Mouse (Mus musculus) forebrain, embryonic 12.5 days (tissue): Measurements from ENCODE around the gene Olfr127. TPM values are rescaled to one million over a fixed set of nuclear protein-coding genes. Genes with fewer than 3 reads are reported as not detected.
"Not testable (repeated sequence)": the region's sequence is repeated elsewhere in the genome, so short reads cannot be mapped to it uniquely, and the experiment has no call there.

ENCODE experiments used
- ATAC-seq: fragments of 200-750 bp; cut with Nextera tagmentation; 2 replicates; pipeline ENCODE4 v1.8.0; 2017; ENCODE audit warnings: moderate TSS enrichment; ENCODE audit not compliant: low FRiP score
- H3K27ac ChIP-seq: fragments of 300-500 bp; sonication (generic); 2 replicates; pipeline ENCODE4 v1.5.1; 2016; ENCODE audit warnings: mild to moderate bottlenecking
- H3K27me3 ChIP-seq: fragments of 300-500 bp; sonication (generic); 2 replicates; pipeline ENCODE4 v1.6.1; 2016; ENCODE audit warnings: mild to moderate bottlenecking
- H3K36me3 ChIP-seq: fragments of 300-500 bp; sonication (generic); replicated peaks from 2 replicates; pipeline ENCODE4 v1.6.1; 2016; ENCODE audit warnings: mild to moderate bottlenecking
- H3K4me1 ChIP-seq: fragments of 300-500 bp; sonication (generic); 2 replicates; pipeline ENCODE4 v1.6.1; 2016
- H3K4me2 ChIP-seq: fragments of 300-500 bp; sonication (generic); 2 replicates; pipeline ENCODE4 v1.6.1; 2016; ENCODE audit warnings: mild to moderate bottlenecking, moderate library complexity
- H3K4me3 ChIP-seq: fragments of 300-500 bp; sonication (generic); replicated peaks from 2 replicates; pipeline ENCODE4 v1.5.1; 2016; ENCODE audit warnings: mild to moderate bottlenecking
- H3K9ac ChIP-seq: fragments of 300-500 bp; sonication (generic); 2 replicates; pipeline ENCODE4 v1.6.1; 2016; ENCODE audit warnings: mild to moderate bottlenecking
- H3K9me3 ChIP-seq: fragments of 300-500 bp; sonication (generic); 2 replicates; pipeline ENCODE4 v1.6.1; 2016
- WGBS: fragments of 180-500 bp; shearing (Covaris S2); methylation state at CpG from one replicate; pipeline ENCODE4 v1.1.7; 2016; 5-methylcytosine and 5-hydroxymethylcytosine counted together
- polyA plus RNA-seq: library from polyadenylated mRNA; unstranded; fragments of >200 nt; fragmentation: Nextera tagmentation; extraction: Ambion mirVana; gene quantifications from 2 replicates; pipeline ENCODE4 v1.2.1, GENCODE M21; 2016

Gene Olfr127
- polyA plus RNA-seq = not detected in 2 replicates

- no peak within 1 kb of the TSS for H3K27ac ChIP-seq
- no peak within 1 kb of the TSS for H3K9ac ChIP-seq
- H3K4me3 ChIP-seq = no peak within 1 kb of the TSS
- 83% methylated on average over 1 of the region's 1 CpGs for WGBS
- no peaks in the 10 kb centered on the region for H3K27me3 ChIP-seq
- H3K4me2 ChIP-seq = no peak within 1 kb of the TSS
- H3K4me1 ChIP-seq = no peaks in the 10 kb centered on the region
- no peaks in the 10 kb centered on the region for H3K9me3 ChIP-seq
- no peaks in the 10 kb centered on the region for H3K36me3 ChIP-seq
- ATAC-seq = no peak
These were observed at the start of gene Olfr127 for GRCm38 (mm10) chr17:37900137-37900536. Olfr127 (plus strand) TSS chr17:37900437.

- no peak overlapping the region for H3K27ac ChIP-seq
- H3K4me3 ChIP-seq = no peak overlapping the region
- no peaks in the 10 kb centered on the region for H3K36me3 ChIP-seq
- H3K4me1 ChIP-seq = no peaks in the 10 kb centered on the region
- WGBS = 72% methylated on average over 2 of the region's 2 CpGs
- no peak overlapping the region for H3K4me2 ChIP-seq
- no peaks in the 10 kb centered on the region for H3K27me3 ChIP-seq
- H3K9ac ChIP-seq = no peak overlapping the region
- ATAC-seq = no peak
- H3K9me3 ChIP-seq = no peaks in the 10 kb centered on the region
These were observed 36.3 kb upstream of the Olfr127 start for GRCm38 (mm10) chr17:37863901-37864300.

GRCm38 (mm10) chr17:37869676-37870205 is 30.5 kb upstream of the Olfr127 start:
- peaks cover 3% of the 10 kb centered on the region; the same call in 1 of the 2 replicates for H3K4me1 ChIP-seq
- no peak overlapping the region for H3K4me3 ChIP-seq
- WGBS = 14% methylated on average over 8 of the region's 8 CpGs
- H3K27ac ChIP-seq = no peak overlapping the region
- no peak for ATAC-seq
- no peaks in the 10 kb centered on the region for H3K9me3 ChIP-seq
- no peak overlapping the region for H3K4me2 ChIP-seq
- no peaks in the 10 kb centered on the region for H3K36me3 ChIP-seq
- H3K9ac ChIP-seq = no peak overlapping the region
- H3K27me3 ChIP-seq = no peaks in the 10 kb centered on the region

GRCm38 (mm10) chr17:37873830-37874229 is 26.4 kb upstream of the Olfr127 start:
- Histone ChIP-seq H3K4me1 (peaks cover 3% of the 10 kb centered on the region; the same call in 1 of the 2 replicates), H3K27me3 (no peaks in the 10 kb centered on the region), H3K27ac (no peak overlapping the region), H3K4me3 (no peak overlapping the region), H3K9ac (no peak overlapping the region), H3K36me3 (no peaks in the 10 kb centered on the region), H3K4me2 (no peak overlapping the region), H3K9me3 (no peaks in the 10 kb centered on the region)
- 87% methylated on average over 3 of the region's 3 CpGs for WGBS
- ATAC-seq = no peak

GRCm38 (mm10) chr17:37906821-37907220 is 6.6 kb downstream of the Olfr127 start:
- 76% methylated on average over 8 of the region's 8 CpGs for WGBS
- H3K27me3 ChIP-seq, ATAC-seq, H3K4me2 ChIP-seq, H3K9ac ChIP-seq, H3K36me3 ChIP-seq, H3K4me3 ChIP-seq, H3K27ac ChIP-seq, H3K9me3 ChIP-seq, H3K4me1 ChIP-seq: not testable (repeated sequence)

- H3K27ac ChIP-seq = no peak within 1 kb of the TSS
- H3K27me3 ChIP-seq = no peaks in the 10 kb centered on the region
- ATAC-seq = no peak
- H3K9me3 ChIP-seq = no peaks in the 10 kb centered on the region
- H3K4me3 ChIP-seq = no peak within 1 kb of the TSS
- no peaks in the 10 kb centered on the region for H3K36me3 ChIP-seq
- no peak within 1 kb of the TSS for H3K9ac ChIP-seq
- H3K4me2 ChIP-seq = no peak within 1 kb of the TSS
- no peaks in the 10 kb centered on the region for H3K4me1 ChIP-seq
These were observed 20.0 kb downstream of the Olfr127 start, which contains the start of gene Olfr128 for GRCm38 (mm10) chr17:37920248-37920647. Olfr128 (plus strand) TSS chr17:37920548.

- Histone ChIP-seq H3K9me3 (no peaks in the 10 kb centered on the region), H3K4me1 (no peaks in the 10 kb centered on the region), H3K27ac (no peak within 1 kb of the TSS), H3K4me2 (no peak within 1 kb of the TSS), H3K9ac (no peak within 1 kb of the TSS), H3K27me3 (no peaks in the 10 kb centered on the region), H3K36me3 (no peaks in the 10 kb centered on the region), H3K4me3 (no peak within 1 kb of the TSS)
- ATAC-seq = no peak
- WGBS = 68% methylated on average over 2 of the region's 2 CpGs
These were observed 52.7 kb downstream of the Olfr127 start, which contains the start of gene Olfr761 for GRCm38 (mm10) chr17:37952979-37953378. Olfr761 (minus strand) TSS chr17:37953079.

Other genes starting within 250 kb of the Olfr127 start
- not detected in 2 replicates for gene Olfr117, start 236.7 kb upstream of the Olfr127 start, polyA plus RNA-seq
- gene Olfr118, start 233.4 kb upstream of the Olfr127 start, polyA plus RNA-seq = not detected in 2 replicates
- gene Olfr119, start 203.9 kb upstream of the Olfr127 start, polyA plus RNA-seq = not detected in 2 replicates
- gene Olfr120, start 178.6 kb upstream of the Olfr127 start, polyA plus RNA-seq = not detected in 2 replicates
- not detected in 2 replicates for gene Olfr121, start 151.6 kb upstream of the Olfr127 start, polyA plus RNA-seq
- not detected in 2 replicates for gene Olfr122, start 131.8 kb upstream of the Olfr127 start, polyA plus RNA-seq
- not detected in 2 replicates for gene Olfr123, start 106.9 kb upstream of the Olfr127 start, polyA plus RNA-seq
- gene Olfr124, start 100.5 kb upstream of the Olfr127 start, polyA plus RNA-seq = not detected in 2 replicates
- not detected in 2 replicates for gene Olfr125, start 67.5 kb upstream of the Olfr127 start, polyA plus RNA-seq
- not detected in 2 replicates for gene Olfr126, start 53.0 kb upstream of the Olfr127 start, polyA plus RNA-seq
- gene Olfr128, start 20.1 kb downstream of the Olfr127 start, polyA plus RNA-seq = not detected in 2 replicates
- gene Olfr761, start 52.6 kb downstream of the Olfr127 start, polyA plus RNA-seq = not detected in 2 replicates
- 0.05 TPM in 1 of 2 replicates, not detected in the other for gene Olfr129, start 159.6 kb downstream of the Olfr127 start, polyA plus RNA-seq
- not detected in 2 replicates for gene Olfr130, start 163.5 kb downstream of the Olfr127 start, polyA plus RNA-seq
- gene Olfr131, start 188.3 kb downstream of the Olfr127 start, polyA plus RNA-seq = not detected in 2 replicates
- not detected in 2 replicates for gene Olfr132, start 234.1 kb downstream of the Olfr127 start, polyA plus RNA-seq
- gene Olfr133, start 244.8 kb downstream of the Olfr127 start, polyA plus RNA-seq = not detected in 2 replicates